Mouse (Mus musculus) neural tube, embryonic 10.5 days (tissue): Measurements from ENCODE around the gene Mtch1.
A peak's percentile ranks its signal among the peaks of the same experiment; 100 is the strongest.
"Not testable (repeated sequence)": the region's sequence is repeated elsewhere in the genome, so short reads cannot be mapped to it uniquely, and the experiment has no call there.

Experiments used
- DNase-seq: peaks from one replicate; pipeline ENCODE4 v3.0.0-alpha.2; 2017; ENCODE audit warnings: low spot score; ENCODE audit errors: extremely low spot score

Gene Mtch1

DNA sequence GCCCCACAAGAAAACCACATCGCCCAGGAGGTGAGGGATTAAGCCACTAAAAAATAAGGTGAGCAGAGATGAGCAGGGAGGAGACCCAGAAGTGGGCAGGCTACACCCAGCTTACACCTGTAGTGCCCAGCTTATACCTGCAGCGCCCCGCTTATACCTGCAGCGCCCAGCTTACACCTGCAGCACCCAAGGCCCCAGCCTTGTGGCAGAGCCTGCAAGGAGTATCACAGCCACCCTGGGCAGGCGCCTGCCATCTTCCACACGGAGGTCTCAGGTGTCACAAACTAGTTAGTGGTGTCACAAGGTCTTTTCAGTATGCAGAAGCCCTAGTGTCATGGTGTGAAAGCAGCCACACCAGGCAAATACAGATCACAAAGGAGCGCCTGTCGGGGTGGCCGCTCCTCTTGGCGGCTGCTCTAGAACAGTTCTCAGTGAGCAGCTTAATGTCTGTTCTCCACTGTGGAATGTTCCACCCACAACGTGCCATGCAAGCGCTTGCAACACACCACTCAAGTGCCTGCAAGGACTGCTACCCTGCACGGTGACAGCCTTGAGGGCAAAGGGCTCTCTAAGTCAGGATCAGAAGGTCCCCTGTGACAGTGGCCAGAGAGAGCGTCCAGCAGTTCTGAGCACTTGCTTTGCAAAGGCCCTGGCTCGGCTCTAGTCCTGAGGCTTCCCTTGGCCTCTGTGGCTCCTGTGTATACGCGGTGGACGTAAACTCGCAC, 11.3 kb downstream of the Mtch1 start:
- DNase-seq, result no peak

DNA sequence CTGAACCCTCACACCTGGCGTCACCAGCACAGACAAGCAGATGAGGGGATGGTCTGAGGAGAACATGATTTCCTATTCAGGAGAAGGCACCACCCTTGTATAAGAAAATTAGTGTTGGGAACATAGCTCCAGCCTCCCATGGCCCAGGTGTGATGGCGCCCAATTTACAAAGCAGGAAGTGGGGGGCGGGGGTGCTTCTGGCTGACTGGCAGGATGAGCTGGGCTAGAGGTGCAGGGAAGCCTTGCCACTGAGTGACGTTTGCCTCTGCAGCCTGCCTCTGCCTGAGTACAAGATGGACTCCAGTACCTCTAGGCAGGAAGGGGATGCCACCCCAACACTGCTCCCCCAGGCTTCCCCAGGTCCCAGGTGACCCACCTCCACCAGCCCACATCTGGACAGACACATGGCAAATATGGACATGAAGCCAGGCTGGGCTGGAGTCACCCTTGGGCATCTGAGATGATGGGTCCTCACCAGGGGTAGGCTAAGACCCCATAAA, 15.5 kb downstream of the Mtch1 start:
- no peak for DNase-seq

- no peak for DNase-seq
Observed at GRCm38 (mm10) chr17:29330671-29331410, 16.9 kb downstream of the Mtch1 start.

DNA sequence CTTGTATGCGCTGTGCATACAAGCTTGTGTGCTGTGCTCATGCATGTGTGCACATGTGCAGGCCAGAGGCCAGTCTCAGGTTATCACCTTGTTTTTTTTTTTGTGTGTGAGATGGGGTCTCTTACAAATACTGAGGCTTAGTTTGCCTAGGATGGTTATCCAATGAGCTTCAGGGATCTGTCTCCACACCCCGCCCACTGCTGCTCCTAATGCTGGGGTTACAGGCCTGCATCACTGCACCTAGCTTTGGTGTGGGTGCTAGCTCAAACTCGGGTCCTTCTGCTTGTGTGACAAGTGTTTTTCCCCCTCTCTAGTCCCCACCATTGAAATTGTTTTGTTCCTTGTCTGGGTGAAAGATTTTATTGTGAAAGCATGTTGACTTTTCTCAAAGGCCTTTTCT, 17.5 kb downstream of the Mtch1 start:
- DNase-seq, result no peak

DNA sequence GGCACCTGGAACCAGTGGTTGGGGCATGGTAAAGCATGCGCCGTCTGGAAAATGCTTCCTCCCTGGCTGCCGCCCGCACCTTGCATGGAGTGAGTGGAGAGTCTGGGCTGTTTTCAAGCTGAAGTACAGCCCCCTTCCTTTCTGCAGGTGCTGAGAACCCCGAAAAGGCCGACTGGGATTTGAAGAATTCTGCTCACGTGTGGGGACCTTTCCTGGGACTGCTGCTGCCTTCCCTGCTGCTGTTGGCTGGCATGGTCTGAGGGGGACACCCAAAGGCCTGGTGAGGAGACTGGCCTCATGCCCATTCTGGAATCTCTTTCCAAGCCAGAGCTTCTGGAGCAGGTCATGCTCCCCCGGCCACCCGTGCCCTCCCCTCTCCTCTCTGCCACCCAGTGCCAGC, 20.0 kb downstream of the Mtch1 start:
- DNase-seq, result no peak

DNA sequence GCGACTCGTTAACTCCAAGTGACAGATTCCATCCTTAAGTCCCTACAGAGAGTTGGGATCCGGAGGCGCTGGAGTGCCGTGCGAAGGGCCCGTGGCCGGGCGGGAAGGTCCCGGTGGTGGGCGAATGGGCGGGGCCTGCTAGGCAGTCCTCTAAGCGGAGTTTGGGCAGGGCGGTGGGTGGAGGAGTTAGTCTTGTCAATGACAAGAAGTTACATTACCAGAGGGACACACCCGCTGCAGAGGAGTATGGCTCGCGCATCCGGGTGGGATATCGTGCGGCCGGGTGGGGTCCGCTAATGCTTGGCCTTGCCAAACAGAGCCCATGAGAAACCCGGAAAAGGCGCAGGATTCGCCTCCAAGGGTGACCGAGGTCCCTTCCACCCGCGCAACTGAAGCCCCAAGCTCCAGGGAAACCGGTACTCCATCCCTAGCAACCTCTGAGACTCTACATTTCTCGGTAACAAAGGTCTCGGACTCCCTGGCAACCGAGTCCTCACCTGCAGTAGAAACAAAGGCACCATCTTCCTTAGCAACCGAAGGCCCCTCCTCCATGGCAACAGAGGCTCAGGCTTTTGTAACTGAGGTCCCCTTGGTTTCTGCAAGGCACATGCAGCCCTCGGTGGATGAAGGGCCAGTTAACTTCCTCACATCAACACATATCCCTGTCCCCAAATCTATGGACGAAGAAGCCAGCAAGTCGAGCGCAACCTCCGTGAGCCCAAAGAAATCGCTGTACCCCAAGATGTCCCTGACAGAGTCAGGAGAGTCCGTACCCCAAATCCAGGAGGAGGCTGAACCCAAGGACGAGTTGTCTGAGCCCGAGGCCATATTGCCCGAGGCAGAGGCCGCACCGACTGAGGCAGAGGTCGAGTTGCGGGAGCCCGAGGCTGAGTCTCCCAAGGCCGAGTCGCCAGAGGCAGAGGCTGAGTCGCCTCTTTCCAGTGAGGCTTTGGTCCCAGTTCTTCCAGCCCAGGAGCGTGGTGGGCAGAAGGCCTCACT, 20.9 kb downstream of the Mtch1 start:
- peak; percentile 68 for DNase-seq

DNA sequence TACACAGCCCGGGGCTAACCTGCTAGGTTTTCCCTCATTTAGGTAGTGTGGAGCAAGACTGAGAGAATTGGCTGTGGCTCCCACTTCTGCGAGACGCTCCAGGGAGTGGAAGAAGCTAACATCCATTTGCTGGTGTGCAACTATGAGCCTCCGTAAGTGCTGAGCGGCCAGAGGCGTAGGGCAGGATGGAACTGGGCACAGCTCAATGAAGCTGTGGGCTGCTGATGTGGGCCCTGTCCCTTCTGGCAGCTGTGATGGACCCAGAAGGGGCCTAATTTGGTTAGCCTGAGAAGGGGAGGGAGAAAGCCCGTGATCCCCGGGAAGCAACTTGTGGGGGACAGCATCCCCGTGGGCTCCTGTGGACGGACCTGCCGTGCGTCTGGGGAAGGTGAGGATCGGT, 21.9 kb downstream of the Mtch1 start:
- no peak for DNase-seq

GRCm38 (mm10) chr17:29323625-29324024, 24.1 kb downstream of the Mtch1 start:
- no peak for DNase-seq

DNA sequence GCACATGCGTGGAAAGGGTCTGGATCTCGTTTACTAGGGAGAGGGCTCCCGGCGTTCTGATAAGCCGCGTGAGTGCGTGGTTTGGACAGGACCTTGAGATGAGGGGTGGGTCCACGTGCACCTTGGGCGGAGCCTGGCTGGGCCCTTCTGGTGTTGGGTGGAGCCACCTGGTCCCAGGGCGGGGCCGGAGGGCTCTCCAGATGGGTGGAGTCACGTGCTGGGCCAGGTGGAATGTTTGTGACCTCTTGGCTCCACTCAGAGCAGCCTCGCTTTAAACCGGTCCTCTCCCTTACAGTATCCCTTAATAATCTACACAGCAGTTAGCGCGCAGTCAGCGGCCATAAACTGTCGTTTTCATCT, 25.2 kb downstream of the Mtch1 start:
- DNase-seq, result no peak

GRCm38 (mm10) chr17:29321765-29322602, 25.8 kb downstream of the Mtch1 start:
- DNase-seq, result peak; percentile 55

- no peak for DNase-seq
Observed at GRCm38 (mm10) chr17:29319881-29320639, 27.7 kb downstream of the Mtch1 start.

DNA sequence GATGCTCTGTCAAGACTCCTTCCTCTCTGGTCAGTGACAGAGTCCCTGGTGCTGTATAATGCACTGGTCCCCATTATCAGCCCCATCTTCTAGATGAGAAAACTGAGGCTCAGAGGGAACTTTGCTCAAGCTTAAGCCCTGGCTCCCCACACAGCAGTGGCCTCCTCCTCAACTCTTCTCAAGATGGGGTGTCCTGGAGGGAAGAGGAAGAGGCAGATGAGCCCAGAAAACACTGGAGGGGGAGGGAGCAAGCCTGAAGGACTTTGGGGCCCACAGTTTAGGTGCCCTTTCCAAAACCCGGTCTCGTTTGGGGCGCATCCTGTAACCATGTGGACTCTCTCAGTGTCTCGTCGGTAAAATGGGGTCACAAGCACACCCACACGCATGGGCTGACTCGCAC, 28.3 kb downstream of the Mtch1 start:
- DNase-seq, result no peak

DNA sequence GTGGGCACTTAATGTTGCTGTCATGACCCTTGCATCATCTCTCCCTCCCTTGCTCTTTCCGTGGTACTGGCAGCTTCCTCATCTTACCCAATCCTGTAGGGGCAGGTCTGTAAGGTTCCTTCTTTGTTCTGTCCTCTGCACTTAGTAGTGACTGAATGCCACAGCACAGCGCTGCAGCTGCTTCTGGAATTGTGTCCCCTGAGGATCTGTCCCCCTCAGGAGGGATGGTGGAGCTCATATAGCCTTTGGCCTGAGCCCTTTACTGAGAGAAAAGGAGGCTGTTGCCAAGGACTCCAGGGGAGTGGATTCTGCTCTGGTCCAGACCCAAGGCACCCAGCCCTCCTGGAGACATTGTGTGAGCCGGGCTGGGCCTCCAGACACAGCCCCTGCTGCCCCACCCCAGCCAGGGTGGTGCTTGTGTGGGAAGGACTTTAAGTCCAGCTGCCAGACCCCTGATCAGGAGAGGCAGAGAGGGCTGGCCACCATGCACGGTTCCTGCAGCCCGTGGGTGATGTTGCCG, 28.9 kb downstream of the Mtch1 start:
- DNase-seq, result no peak

- not testable (repeated sequence) for DNase-seq
Observed at GRCm38 (mm10) chr17:29317380-29317779, 30.4 kb downstream of the Mtch1 start, which contains the start of gene Pi16. Gene Pi16 (plus strand): TSS chr17:29317680.

- no peak for DNase-seq
Observed at GRCm38 (mm10) chr17:29316891-29317290, 30.8 kb downstream of the Mtch1 start.

GRCm38 (mm10) chr17:29315672-29316465, 31.9 kb downstream of the Mtch1 start:
- DNase-seq, result no peak

- DNase-seq, result no peak
Observed at GRCm38 (mm10) chr17:29313300-29313699, 34.4 kb downstream of the Mtch1 start.

DNA sequence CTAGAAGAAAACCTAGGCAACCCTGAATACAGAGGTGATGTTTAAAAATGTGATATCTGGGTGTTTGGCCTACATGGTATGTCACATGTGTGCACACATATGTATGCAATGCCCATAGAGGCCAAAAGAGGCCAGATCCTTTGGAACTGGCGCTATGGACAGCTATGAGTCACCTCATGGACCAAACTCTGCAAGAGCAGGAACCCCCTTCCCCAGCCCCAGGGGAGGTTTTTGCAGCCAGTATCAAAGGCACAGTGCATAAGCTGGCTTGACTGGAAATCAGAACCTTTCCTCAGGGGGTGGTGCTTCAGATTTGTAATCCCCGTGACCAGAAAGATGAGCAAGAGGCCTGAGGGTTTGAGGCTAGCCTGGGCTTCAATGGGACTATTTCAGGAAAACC, 35.7 kb downstream of the Mtch1 start:
- no peak for DNase-seq

DNA sequence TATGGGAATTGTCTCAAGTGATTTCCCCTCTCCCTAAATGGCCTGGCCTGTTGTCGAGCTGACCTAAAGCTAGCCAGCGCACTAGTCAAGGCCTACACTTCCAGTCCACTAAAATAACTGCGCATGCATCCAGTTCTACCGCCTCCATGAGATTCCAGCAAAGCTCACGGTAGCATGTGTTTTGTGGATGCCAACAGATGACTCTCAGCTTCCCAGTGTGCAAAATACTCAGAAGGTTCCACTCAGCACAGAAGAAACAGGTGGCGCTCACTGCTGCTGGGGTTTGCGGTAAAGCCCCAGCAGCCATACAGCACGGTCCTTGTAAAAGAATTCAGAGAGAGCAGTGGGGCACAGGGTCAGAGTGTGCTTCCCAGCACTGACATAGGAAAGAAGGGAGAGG, 36.1 kb downstream of the Mtch1 start:
- DNase-seq, result no peak
